Mouse (Mus musculus) myocyte (in vitro differentiated cells): ENCODE measurements around the gene Dph3.

Source experiments
- CEBPB ChIP-seq: IDR thresholded peaks from 2 replicates; pipeline ENCODE4 v1.6.1; 2011; ENCODE audit warnings: mild to moderate bottlenecking, moderate library complexity; ENCODE audit not compliant: poor library complexity, insufficient read depth, severe bottlenecking
- E2F4 ChIP-seq: IDR thresholded peaks from one replicate; pipeline ENCODE4 v1.6.1; 2011; ENCODE audit warnings: mild to moderate bottlenecking, control low read depth, moderate library complexity; ENCODE audit not compliant: insufficient read depth
- MAX ChIP-seq: IDR thresholded peaks from one replicate; pipeline ENCODE4 v1.6.1; 2011; ENCODE audit warnings: low read depth, mild to moderate bottlenecking, control low read depth
- POLR2A ChIP-seq: IDR thresholded peaks from one replicate; pipeline ENCODE4 v1.6.1; 2011; ENCODE audit warnings: low read depth, mild to moderate bottlenecking, control low read depth, moderate library complexity; ENCODE audit not compliant: insufficient read length
- TCF12 ChIP-seq: IDR thresholded peaks from one replicate; pipeline ENCODE4 v1.6.1; 2011; ENCODE audit warnings: mild to moderate bottlenecking, control low read depth; ENCODE audit not compliant: poor library complexity, insufficient read depth, severe bottlenecking
- TCF3 ChIP-seq: IDR thresholded peaks from one replicate; pipeline ENCODE4 v1.6.1; 2011; ENCODE audit warnings: low read depth, control low read depth; ENCODE audit not compliant: insufficient read length
- USF1 ChIP-seq: IDR thresholded peaks from one replicate; pipeline ENCODE4 v1.6.1; 2011; ENCODE audit warnings: low read depth, mild to moderate bottlenecking, control low read depth, moderate library complexity

DNA sequence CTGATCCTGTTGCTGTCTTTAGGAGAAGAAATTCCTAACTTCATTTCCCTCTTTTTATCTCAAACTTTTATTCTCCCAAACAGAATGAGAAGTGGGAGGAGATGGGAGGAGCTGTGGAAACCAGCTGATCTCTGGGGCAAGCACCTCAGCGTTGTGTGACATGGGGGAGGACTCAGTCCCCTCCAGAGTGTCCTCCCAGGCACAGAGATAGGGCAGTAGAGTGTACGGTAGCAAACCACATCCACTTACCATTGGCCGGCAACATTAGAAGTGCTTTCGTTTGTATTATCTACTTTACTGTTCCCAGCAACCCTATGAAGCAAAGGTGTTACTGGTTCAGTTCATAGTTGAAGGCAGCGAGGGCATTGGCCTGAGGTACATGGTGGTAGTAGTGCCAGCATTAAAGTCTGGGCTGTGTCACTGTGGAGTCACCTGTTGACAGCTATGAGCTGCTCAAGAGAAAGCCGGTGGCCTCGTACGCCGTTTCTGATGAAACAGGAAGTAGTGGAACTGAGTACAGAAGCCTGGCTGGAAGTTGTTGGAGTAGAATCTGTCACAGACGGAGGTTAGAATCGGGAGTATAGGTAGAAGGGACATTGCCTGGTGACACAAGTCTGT is 8.1 kb upstream of the Dph3 start:
- no peak for TF ChIP-seq USF1
- TF ChIP-seq POLR2A: no peak
- no peak for TF ChIP-seq E2F4
- no peak for TF ChIP-seq TCF3
- no peak for TF ChIP-seq TCF12
- TF ChIP-seq CEBPB: no peak
- TF ChIP-seq MAX: no peak
